Mouse (Mus musculus): ENCODE results near the gene Smad5. TPM values are rescaled to one million over a fixed set of nuclear protein-coding genes. Genes with fewer than 3 reads are reported as not detected.

The Smad5 gene
- polyA plus RNA-seq, 1 experiment, result 11.5 TPM

GRCm38 (mm10) chr13:56790683-56791082 is 87.9 kb downstream of the Smad5 start:
- H3K4me3 ChIP-seq (ENCODE audit: insufficient read depth, low read length), result no peak overlapping the region
- no peak for TF ChIP-seq POLR2A (IDR thresholded peaks at IDR 0.05; ENCODE audit: borderline replicate concordance, low read depth, low read length)
- no peak for TF ChIP-seq CTCF (IDR thresholded peaks at IDR 0.05; ENCODE audit: low read depth, low read length)
- no peak overlapping the region for H3K27ac ChIP-seq (ENCODE audit: insufficient read depth, low read depth, low read length)
- no peaks in the 10 kb centered on the region for H3K4me1 ChIP-seq (ENCODE audit: control insufficient read depth, insufficient read depth, low read length)

Other genes starting within 250 kb of the Smad5 start
- not detected in 2 replicates for gene Il9, start 220.8 kb upstream of the Smad5 start, polyA plus RNA-seq (2012; ENCODE audit: insufficient read depth, insufficient read length, missing spikeins)
- gene Fbxl21, start 180.5 kb upstream of the Smad5 start, polyA plus RNA-seq (2012; ENCODE audit: insufficient read depth, insufficient read length, missing spikeins), result 1.6 and 2.1 TPM in 2 replicates
- gene Lect2, start 154.5 kb upstream of the Smad5 start, polyA plus RNA-seq (2012; ENCODE audit: insufficient read depth, insufficient read length, missing spikeins), result not detected in 2 replicates
- 386 and 398 TPM in 2 replicates for gene Tgfbi, start 93.5 kb upstream of the Smad5 start, polyA plus RNA-seq (2012; ENCODE audit: insufficient read depth, insufficient read length, missing spikeins)
- not detected in 2 replicates for gene Gm45623, start 50.8 kb downstream of the Smad5 start, polyA plus RNA-seq (2012; ENCODE audit: insufficient read depth, insufficient read length, missing spikeins)
- not detected in 2 replicates for gene Trpc7, start 193.0 kb downstream of the Smad5 start, polyA plus RNA-seq (2012; ENCODE audit: insufficient read depth, insufficient read length, missing spikeins)

Measured in bone marrow macrophage, adult 2 months (primary cell).